Mouse (Mus musculus) testis, adult 2 months (tissue): ENCODE measurements at regions not wholly inside any gene's neighbourhood (a gene's known extent, or its start where the extent isn't known, plus 50 kb on each side); places are given as distances from the start of the nearest gene placed in this dataset.

Source experiments
- CTCF ChIP-seq: fragments of 200-500 bp; IDR thresholded peaks from 2 replicates; pipeline ENCODE4 v1.5.1; 2012; ENCODE audit warnings: low read depth, mild to moderate bottlenecking, inconsistent platforms, low read length, moderate library complexity; ENCODE audit not compliant: control insufficient read depth, insufficient read depth, insufficient replicate concordance
- POLR2A ChIP-seq: fragments of 200-500 bp; IDR thresholded peaks from 2 replicates; pipeline ENCODE4 v1.6.1; 2012; ENCODE audit warnings: low read depth, mild to moderate bottlenecking, inconsistent platforms, low read length, moderate library complexity; ENCODE audit not compliant: control insufficient read depth

DNA sequence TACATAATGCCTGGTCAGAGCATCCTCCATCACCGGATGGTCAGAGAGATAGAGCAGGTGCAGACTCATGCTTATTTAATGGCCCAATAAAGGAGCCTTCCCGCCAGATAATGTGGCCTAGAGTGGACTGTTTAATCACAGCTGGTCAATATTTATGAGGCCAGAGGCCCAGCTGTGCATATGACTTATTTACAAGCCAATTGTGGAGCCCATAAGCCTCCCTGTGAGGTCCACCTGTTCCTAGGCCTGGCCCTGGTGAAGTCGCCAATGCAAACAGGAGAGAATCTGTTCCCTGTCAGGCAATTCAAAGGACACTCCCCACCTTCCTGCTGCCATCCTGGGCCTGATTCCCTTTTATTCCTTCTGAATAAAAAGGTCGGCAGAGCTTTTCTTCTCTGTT is 155.4 kb upstream of the Prok2 start:
- TF ChIP-seq CTCF (no peak), POLR2A (no peak)
